Mouse (Mus musculus) megakaryocyte-erythroid progenitor cell, adult 5-6 weeks (primary cell): Measurements from ENCODE around the gene Rassf3. TPM values are rescaled to one million over a fixed set of nuclear protein-coding genes. Genes with fewer than 3 reads are reported as not detected.

ENCODE experiments used
- ATAC-seq: replicated peaks from 2 replicates; pipeline ENCODE4 v1.8.0; 2016; ENCODE audit warnings: mild to moderate bottlenecking, inconsistent platforms; ENCODE audit not compliant: severe bottlenecking, poor library complexity, low FRiP score, low TSS enrichment
- total RNA-seq, 2 experiments: library from RNA; stranded (forward) in 1 of 2; stranded (reverse) in 1 of 2; fragments of 200-1000, 215-1000 nt in 1 of 2; fragments of >200 nt in 1 of 2; fragmentation: Nextera tagmentation in 1 of 2; gene quantifications; 2 replicates each; pipeline ENCODE4 v1.2.3; 2014 to 2017

Rassf3 gene
- total RNA-seq, 2 experiments from 2014 or later: 9.7 to 13.4 TPM

GRCm38 (mm10) chr10:121493374-121494162 is 17.4 kb upstream of the Rassf3 start:
- no peak for ATAC-seq

- ATAC-seq: peak; percentile 63
These were observed 16.6 kb upstream of the Rassf3 start for GRCm38 (mm10) chr10:121492608-121493315.

GRCm38 (mm10) chr10:121489941-121490340 is 13.8 kb upstream of the Rassf3 start:
- no peak for ATAC-seq

GRCm38 (mm10) chr10:121488623-121489299 is 12.6 kb upstream of the Rassf3 start:
- no peak for ATAC-seq

- ATAC-seq: no peak
These were observed 11.6 kb upstream of the Rassf3 start for GRCm38 (mm10) chr10:121487716-121488115.

GRCm38 (mm10) chr10:121486350-121486749 is 10.2 kb upstream of the Rassf3 start:
- ATAC-seq: no peak

- peak; percentile 28 for ATAC-seq
These were observed 7.2 kb upstream of the Rassf3 start for GRCm38 (mm10) chr10:121483364-121483763.

GRCm38 (mm10) chr10:121481141-121481540 is 5.0 kb upstream of the Rassf3 start:
- no peak for ATAC-seq

- no peak for ATAC-seq
These were observed 3.8 kb upstream of the Rassf3 start for GRCm38 (mm10) chr10:121479987-121480386.

GRCm38 (mm10) chr10:121477433-121477832 is 1.3 kb upstream of the Rassf3 start:
- ATAC-seq: no peak

- ATAC-seq: no peak
These were observed 806 bp upstream of the Rassf3 start for GRCm38 (mm10) chr10:121476968-121477337.

- ATAC-seq: 0 out of 2 replicates have a peak, but pooled peaks have one; percentile 14
These were observed 438 bp downstream of the Rassf3 start for GRCm38 (mm10) chr10:121475672-121476146.

- ATAC-seq: no peak
These were observed 961 bp downstream of the Rassf3 start for GRCm38 (mm10) chr10:121475101-121475671.

- no peak for ATAC-seq
These were observed 1.9 kb downstream of the Rassf3 start for GRCm38 (mm10) chr10:121474288-121474687.

GRCm38 (mm10) chr10:121473723-121474215 is 2.4 kb downstream of the Rassf3 start:
- ATAC-seq: peak; percentile 33

GRCm38 (mm10) chr10:121472593-121473217 is 3.4 kb downstream of the Rassf3 start:
- ATAC-seq: no peak

GRCm38 (mm10) chr10:121471570-121472197 is 4.5 kb downstream of the Rassf3 start:
- ATAC-seq: no peak

- ATAC-seq: peak; percentile 25; the same call in 1 of the 2 replicates
These were observed 6.5 kb downstream of the Rassf3 start for GRCm38 (mm10) chr10:121469625-121470024.

- ATAC-seq: no peak
These were observed 7.2 kb downstream of the Rassf3 start for GRCm38 (mm10) chr10:121468985-121469384.
